Mouse (Mus musculus) liver, embryonic 11.5 days (tissue): ENCODE data around the gene Hba-a1. TPM values are rescaled to one million over a fixed set of nuclear protein-coding genes. Genes with fewer than 3 reads are reported as not detected.

ENCODE experiments used
- ATAC-seq: fragments of 200-750 bp; cut with Nextera tagmentation; replicated peaks from 2 replicates; pipeline ENCODE4 v1.8.0; 2017; ENCODE audit warnings: moderate number of reproducible peaks, mild to moderate bottlenecking, moderate TSS enrichment, moderate library complexity; ENCODE audit not compliant: low FRiP score
- DNase-seq: peaks from one replicate; pipeline ENCODE4 v3.0.0-alpha.2; 2017; ENCODE audit warnings: low spot score
- H3K27ac ChIP-seq: fragments of 300-500 bp; sonication (generic); 2 replicates; pipeline ENCODE4 v1.5.1; 2014; ENCODE audit warnings: mild to moderate bottlenecking, low read depth, low read length, control low read depth
- H3K27me3 ChIP-seq: fragments of 300-500 bp; sonication (generic); replicated peaks from 2 replicates; pipeline ENCODE4 v1.6.1; 2014; ENCODE audit warnings: low read length, mixed read lengths; ENCODE audit not compliant: control insufficient read depth, insufficient read depth
- H3K36me3 ChIP-seq: fragments of 300-500 bp; sonication (generic); 2 replicates; pipeline ENCODE4 v1.6.1; 2014; ENCODE audit warnings: mild to moderate bottlenecking, low read length, moderate library complexity, mixed read lengths; ENCODE audit not compliant: control insufficient read depth, insufficient read depth
- H3K4me1 ChIP-seq: fragments of 300-500 bp; sonication (generic); replicated peaks from 2 replicates; pipeline ENCODE4 v1.6.1; 2014; ENCODE audit warnings: low read length, mixed read lengths; ENCODE audit not compliant: control insufficient read depth, insufficient read depth
- H3K4me2 ChIP-seq: fragments of 300-500 bp; sonication (generic); 2 replicates; pipeline ENCODE4 v1.6.1; 2014; ENCODE audit warnings: mild to moderate bottlenecking, control low read depth, moderate library complexity
- H3K4me3 ChIP-seq: fragments of 300-500 bp; sonication (generic); 2 replicates; pipeline ENCODE4 v1.5.1; 2014; ENCODE audit warnings: low read depth, low read length, control low read depth
- H3K9ac ChIP-seq: fragments of 300-500 bp; sonication (generic); 2 replicates; pipeline ENCODE4 v1.6.1; 2014; ENCODE audit warnings: low read depth, low read length, control low read depth
- H3K9me3 ChIP-seq: fragments of 300-500 bp; sonication (generic); 2 replicates; pipeline ENCODE4 v1.6.1; 2016; ENCODE audit warnings: low read length, inconsistent platforms, mixed read lengths; ENCODE audit not compliant: control insufficient read depth
- WGBS: fragments of 180-500 bp; shearing (Covaris S2); extraction: QIAGEN DNeasy Blood & Tissue Kit; methylation state at CpG from one replicate; pipeline ENCODE4 v1.1.7; 2014; 5-methylcytosine and 5-hydroxymethylcytosine counted together
- polyA plus RNA-seq: library from polyadenylated mRNA; unstranded; fragments of >200 nt; fragmentation: Nextera tagmentation; extraction: Ambion mirVana; gene quantifications from 2 replicates; pipeline ENCODE4 v1.2.1, GENCODE M21; 2014

Hba-a1 gene
- polyA plus RNA-seq, 1 experiment from 2014 or later: 12,741 TPM

DNA sequence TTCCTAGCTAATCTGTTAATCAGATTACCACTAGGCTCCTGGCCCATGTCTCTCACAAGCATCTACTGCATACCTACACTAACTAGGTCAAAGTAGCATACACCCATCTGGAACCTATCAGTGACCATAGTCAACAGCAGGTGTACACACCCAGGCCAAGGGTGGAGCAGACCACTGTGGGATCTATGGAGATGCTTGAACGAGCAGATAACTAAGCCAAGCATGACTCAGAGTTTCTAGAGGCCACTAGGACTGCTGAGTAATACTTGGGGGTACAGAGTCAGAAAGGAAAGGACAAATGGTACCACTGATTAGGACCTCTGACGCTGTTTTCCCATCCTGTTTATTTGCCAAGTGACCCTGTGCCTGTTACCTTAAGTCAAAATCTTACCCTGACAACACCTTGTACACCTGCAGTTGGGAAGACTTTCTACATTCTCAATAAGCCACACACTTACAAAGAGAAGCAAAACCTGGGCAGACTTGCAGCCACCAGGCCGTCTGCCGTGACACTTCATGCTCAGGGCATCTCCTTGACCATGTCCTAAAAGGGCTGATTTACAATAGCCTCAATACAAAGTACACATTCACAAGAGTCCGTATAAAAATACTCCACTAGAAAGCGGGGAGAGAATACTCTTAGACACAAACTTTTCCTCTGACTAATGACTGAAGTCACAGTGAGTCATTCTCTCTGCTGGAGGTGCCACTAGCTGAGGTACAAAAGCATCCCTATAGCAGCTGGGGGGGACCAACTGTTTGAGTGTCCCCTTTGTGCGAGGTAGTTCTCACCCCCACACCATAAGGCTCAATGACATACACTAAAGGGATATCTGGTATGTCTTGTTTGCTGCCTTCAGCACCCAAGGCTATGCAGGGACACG, 32.2 kb upstream of the Hba-a1 start:
- DNase-seq (no peak), ATAC-seq (peak; percentile 98)
- H3K27me3 ChIP-seq: no peaks in the 10 kb centered on the region
- peak overlapping the region; percentile 55 for H3K9ac ChIP-seq
- H3K36me3 ChIP-seq: peaks cover 11% of the 10 kb centered on the region
- no peak overlapping the region for H3K4me3 ChIP-seq
- no peaks in the 10 kb centered on the region for H3K9me3 ChIP-seq
- peak overlapping the region; percentile 30 for H3K4me2 ChIP-seq
- H3K27ac ChIP-seq: peak overlapping the region; percentile 92
- peaks cover 37% of the 10 kb centered on the region for H3K4me1 ChIP-seq
- 67% methylated on average over 8 of the region's 8 CpGs for WGBS

DNA sequence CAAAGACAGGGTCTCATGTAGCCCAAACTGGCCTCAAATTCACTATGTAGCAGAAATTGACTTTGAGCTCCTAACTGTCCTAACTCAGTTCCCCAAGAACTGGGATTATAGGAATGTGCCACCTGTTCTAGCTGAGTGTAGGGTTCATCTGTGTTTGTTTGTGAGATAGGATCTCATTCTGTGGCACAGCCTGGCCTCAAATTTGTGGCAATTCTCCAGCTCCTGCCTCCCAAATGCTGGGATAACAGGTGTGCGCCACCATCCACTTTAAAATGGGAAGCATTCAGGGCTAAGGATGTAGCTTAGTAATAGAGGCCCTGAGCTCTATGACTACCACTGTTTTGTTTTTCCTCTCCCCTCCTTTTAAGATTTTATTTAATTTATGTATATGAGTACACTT, 30.2 kb upstream of the Hba-a1 start:
- ATAC-seq: no peak
- Histone ChIP-seq H3K36me3 (peaks cover 8% of the 10 kb centered on the region), H3K27ac (peak overlapping the region; percentile 47), H3K4me3 (no peak overlapping the region), H3K9ac (no peak overlapping the region), H3K9me3 (no peaks in the 10 kb centered on the region), H3K4me1 (peaks cover 39% of the 10 kb centered on the region), H3K27me3 (no peaks in the 10 kb centered on the region), H3K4me2 (no peak overlapping the region)
- DNase-seq: no peak
- WGBS: 97% methylated on average over 1 of the region's 1 CpGs

DNA sequence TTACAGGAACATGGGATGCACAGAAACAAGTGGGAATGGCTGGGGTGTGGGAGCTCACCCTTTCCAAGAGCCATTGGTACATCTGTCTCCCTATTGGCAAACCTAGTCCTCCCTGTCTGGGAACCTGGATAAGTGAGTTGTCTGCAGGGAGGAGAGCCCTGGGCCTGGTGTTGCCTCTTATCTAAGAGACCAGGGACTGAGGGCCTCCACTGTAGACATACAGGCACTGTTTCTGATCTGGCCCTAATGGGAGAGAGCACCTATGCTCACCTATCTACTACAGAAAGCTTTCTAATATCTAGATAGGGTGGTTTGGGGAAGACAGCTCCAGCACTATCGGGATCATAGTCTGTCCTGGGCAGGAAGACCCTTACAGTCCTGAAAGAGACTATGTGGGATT, 27.2 kb upstream of the Hba-a1 start:
- peaks cover 27% of the 10 kb centered on the region for H3K4me1 ChIP-seq
- H3K9me3 ChIP-seq: no peaks in the 10 kb centered on the region
- H3K9ac ChIP-seq: peak overlapping the region; percentile 54
- H3K36me3 ChIP-seq: peaks cover 2% of the 10 kb centered on the region; the same call in 1 of the 2 replicates
- DNase-seq (no peak), ATAC-seq (peak; percentile 100)
- no peaks in the 10 kb centered on the region for H3K27me3 ChIP-seq
- 57% methylated on average over 1 of the region's 1 CpGs for WGBS
- H3K27ac ChIP-seq: peak overlapping the region; percentile 93
- H3K4me3 ChIP-seq: no peak overlapping the region
- peak overlapping the region; percentile 48 for H3K4me2 ChIP-seq

DNA sequence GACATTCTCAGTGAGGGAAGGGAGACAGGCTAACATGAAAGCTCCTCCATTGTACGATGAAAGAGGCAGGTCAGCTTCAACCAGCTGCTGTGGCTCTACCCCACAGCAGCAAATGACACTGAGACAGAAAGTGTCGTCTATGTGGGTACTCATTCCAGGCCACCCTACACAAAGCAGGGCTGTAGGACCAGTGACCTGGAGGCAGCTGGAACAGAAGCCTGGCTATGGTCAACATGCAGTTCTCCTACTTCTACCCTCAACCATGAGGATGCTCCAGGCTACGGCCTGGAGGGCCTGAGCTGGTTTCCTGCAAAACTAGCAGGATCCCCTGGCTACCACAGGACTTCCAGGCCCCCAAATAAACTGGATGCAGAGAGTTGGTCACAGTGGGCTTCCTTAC, 26.7 kb upstream of the Hba-a1 start:
- Histone ChIP-seq H3K4me2 (peak overlapping the region; percentile 44), H3K36me3 (peaks cover 3% of the 10 kb centered on the region; the same call in 1 of the 2 replicates), H3K4me1 (peaks cover 23% of the 10 kb centered on the region), H3K4me3 (no peak overlapping the region), H3K9ac (peak overlapping the region; percentile 41), H3K9me3 (no peaks in the 10 kb centered on the region), H3K27me3 (no peaks in the 10 kb centered on the region), H3K27ac (peak overlapping the region; percentile 93)
- ATAC-seq (no peak; the same call in 1 of the 2 replicates), DNase-seq (no peak)
- 67% methylated on average over 3 of the region's 3 CpGs for WGBS

DNA sequence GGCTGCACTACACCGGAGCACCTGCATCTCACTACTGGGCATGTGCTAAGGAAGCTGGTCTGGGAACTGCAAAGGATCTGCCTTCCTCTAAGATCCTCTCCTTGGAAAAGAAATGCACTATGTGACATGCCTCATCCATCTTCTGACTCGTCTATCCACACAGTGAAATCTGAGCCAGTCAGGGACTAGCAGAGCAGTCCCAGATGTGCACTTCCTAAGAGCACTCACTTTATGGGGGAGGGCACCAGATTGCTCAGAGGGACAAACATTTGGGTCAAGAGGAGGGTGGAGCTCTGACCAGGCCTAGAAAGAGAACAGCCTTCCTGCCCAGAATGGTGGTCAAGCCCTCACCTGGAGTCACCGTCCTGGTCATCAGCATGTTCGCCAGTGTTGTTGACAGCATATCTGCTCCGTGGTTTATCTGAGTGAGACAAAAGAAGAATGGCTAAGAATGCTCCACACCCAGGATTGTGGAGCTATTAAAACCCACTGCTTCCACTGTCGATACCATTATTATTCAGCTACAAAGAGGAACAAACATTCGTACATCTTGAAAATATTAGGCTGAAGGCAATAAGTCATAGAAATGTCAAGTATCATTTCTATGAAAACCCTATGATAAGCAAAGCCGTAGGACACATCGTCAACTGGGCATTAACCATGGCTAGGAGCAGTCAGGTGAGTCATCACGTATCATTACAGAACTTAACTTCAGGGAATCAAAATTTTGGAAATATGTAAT, 20.5 kb upstream of the Hba-a1 start:
- Histone ChIP-seq H3K4me3 (no peak overlapping the region), H3K36me3 (peaks cover 3% of the 10 kb centered on the region; the same call in 1 of the 2 replicates), H3K4me1 (peaks cover 28% of the 10 kb centered on the region), H3K9me3 (no peaks in the 10 kb centered on the region), H3K27ac (peak overlapping the region; percentile 77), H3K27me3 (no peaks in the 10 kb centered on the region), H3K9ac (0 out of 2 replicates have a peak overlapping the region, but pooled peaks have one; percentile 3), H3K4me2 (no peak overlapping the region)
- DNase-seq (no peak), ATAC-seq (no peak)
- 73% methylated on average over 10 of the region's 10 CpGs for WGBS

DNA sequence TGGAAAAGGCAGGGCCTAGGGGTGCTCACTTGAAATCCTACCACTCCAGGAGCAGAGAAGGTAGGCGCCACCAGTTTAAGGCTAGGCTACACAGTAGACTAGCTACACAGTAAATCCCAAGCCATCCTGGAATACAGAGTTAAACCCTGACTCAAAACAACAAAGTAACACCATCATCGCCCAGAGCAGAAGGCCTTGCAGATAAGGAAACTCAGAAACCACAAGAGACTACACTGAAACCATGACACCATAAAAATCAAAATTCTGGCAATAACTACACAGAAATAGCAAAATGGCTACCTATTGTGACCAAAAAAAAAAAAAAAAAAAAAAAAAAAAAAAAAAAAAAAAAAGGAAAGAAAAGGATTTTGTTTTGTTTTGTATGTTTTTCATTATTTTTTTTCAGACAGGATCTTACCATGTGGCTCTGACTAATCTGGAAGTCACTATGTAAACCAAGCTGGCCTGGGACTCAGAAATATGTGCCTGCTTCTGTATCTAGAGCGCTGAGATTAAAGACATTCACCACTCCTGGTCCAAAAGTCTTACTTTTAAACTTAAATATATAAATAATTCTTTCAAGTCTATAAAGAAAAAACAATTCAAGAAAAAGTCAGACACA, 18.1 kb upstream of the Hba-a1 start:
- 57% methylated on average over 3 of the region's 3 CpGs for WGBS

DNA sequence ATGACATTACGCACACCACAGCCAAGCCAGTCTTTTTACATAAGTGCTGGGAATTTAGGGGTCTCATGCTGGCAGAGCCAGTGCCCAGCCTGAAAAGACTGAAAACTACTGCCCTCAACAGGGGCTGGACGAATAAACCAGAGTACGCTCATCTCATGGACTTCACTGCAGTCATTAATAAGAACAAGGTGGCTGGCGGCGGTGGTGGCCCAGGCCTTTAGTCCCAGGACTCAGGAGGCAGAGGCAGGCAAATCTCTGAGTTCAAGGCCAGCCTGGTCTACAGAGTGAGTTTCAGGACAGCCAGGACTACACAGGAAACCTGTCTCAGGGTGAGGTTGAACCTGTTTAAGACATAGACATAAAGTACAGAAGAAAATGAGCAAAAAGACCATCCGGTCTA, 17.1 kb upstream of the Hba-a1 start:
- ATAC-seq: no peak
- H3K27me3 ChIP-seq: no peaks in the 10 kb centered on the region
- H3K4me1 ChIP-seq: peaks cover 44% of the 10 kb centered on the region
- H3K27ac ChIP-seq: peak overlapping the region; percentile 88
- no peaks in the 10 kb centered on the region for H3K9me3 ChIP-seq
- WGBS: 86% methylated on average over 6 of the region's 6 CpGs
- H3K9ac ChIP-seq: peak overlapping the region; percentile 52
- H3K4me2 ChIP-seq: peak overlapping the region; percentile 37
- H3K36me3 ChIP-seq: peaks cover 3% of the 10 kb centered on the region; the same call in 1 of the 2 replicates
- no peak for DNase-seq
- peak overlapping the region; percentile 18; the same call in 1 of the 2 replicates for H3K4me3 ChIP-seq

More for the DNA sequence above, 18.1 kb upstream of the Hba-a1 start:
- Histone ChIP-seq H3K9me3 (no peaks in the 10 kb centered on the region), H3K4me2 (peak overlapping the region; percentile 45), H3K4me1 (peaks cover 44% of the 10 kb centered on the region), H3K36me3 (peaks cover 3% of the 10 kb centered on the region; the same call in 1 of the 2 replicates), H3K27ac (peak overlapping the region; percentile 88), H3K27me3 (no peaks in the 10 kb centered on the region), H3K9ac (peak overlapping the region; percentile 42; the same call in 1 of the 2 replicates), H3K4me3 (0 out of 2 replicates have a peak overlapping the region, but pooled peaks have one; percentile 5)
- peak; percentile 73 for ATAC-seq
- no peak for DNase-seq

DNA sequence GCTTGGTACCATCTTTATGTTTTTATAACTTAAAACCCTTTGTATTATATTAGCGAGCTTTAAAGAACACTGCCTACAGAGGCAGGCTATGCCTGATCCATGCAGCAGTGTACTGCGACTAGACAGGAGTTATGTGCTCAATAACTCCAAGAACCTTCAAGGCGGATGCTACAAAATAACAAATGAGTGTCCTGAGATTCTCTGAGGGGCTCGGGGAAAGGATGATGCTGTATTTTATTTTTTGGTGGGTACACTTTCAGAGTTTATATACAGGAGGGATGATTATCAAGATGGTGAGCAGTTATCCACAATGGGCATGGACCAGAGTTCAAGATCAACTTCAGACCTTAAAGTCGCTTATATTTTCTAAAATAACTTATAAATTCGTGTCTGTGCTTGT, 16.5 kb upstream of the Hba-a1 start:
- WGBS: 28% methylated on average over 6 of the region's 6 CpGs
- peaks cover under 1% of the 10 kb centered on the region; the same call in 1 of the 2 replicates for H3K36me3 ChIP-seq
- no peaks in the 10 kb centered on the region for H3K9me3 ChIP-seq
- peak overlapping the region; percentile 98 for H3K9ac ChIP-seq
- H3K27ac ChIP-seq: peak overlapping the region; percentile 98
- ATAC-seq (no peak), DNase-seq (no peak)
- H3K27me3 ChIP-seq: no peaks in the 10 kb centered on the region
- H3K4me2 ChIP-seq: peak overlapping the region; percentile 85
- peak overlapping the region; percentile 81 for H3K4me3 ChIP-seq
- peaks cover 44% of the 10 kb centered on the region for H3K4me1 ChIP-seq
